Mouse (Mus musculus) erythroblast, embryonic 14.5 days (primary cell): ENCODE results near the gene Pla1a. TPM values are rescaled to one million over a fixed set of nuclear protein-coding genes. Genes with fewer than 3 reads are reported as not detected.
A peak's percentile ranks its signal among the peaks of the same experiment; 100 is the strongest.
"Not testable (repeated sequence)": the region's sequence is repeated elsewhere in the genome, so short reads cannot be mapped to it uniquely, and the experiment has no call there.

Source experiments
- H3K27me3 ChIP-seq: 2 replicates; pipeline ENCODE4 v1.6.1; 2012; ENCODE audit warnings: inconsistent platforms; ENCODE audit not compliant: control insufficient read depth
- H3K36me3 ChIP-seq: 2 replicates; pipeline ENCODE4 v1.6.1; 2012; ENCODE audit warnings: mild to moderate bottlenecking, inconsistent platforms; ENCODE audit not compliant: control insufficient read depth
- H3K4me1 ChIP-seq: 2 replicates; pipeline ENCODE4 v1.6.1; 2012; ENCODE audit warnings: inconsistent platforms; ENCODE audit not compliant: control insufficient read depth
- H3K4me3 ChIP-seq: replicated peaks from 2 replicates; pipeline ENCODE3; 2012; ENCODE audit warnings: moderate library complexity, mild to moderate bottlenecking, inconsistent platforms
- H3K9me3 ChIP-seq: 2 replicates; pipeline ENCODE4 v1.6.1; 2012; ENCODE audit warnings: low read length, inconsistent platforms, mixed read lengths; ENCODE audit not compliant: control insufficient read depth
- GATA1 ChIP-seq: IDR thresholded peaks from 2 replicates; pipeline ENCODE4 v1.6.1; 2012; ENCODE audit warnings: low read length, inconsistent platforms, mixed read lengths
- TAL1 ChIP-seq: IDR thresholded peaks from 3 replicates; pipeline ENCODE4 v1.6.1; 2012; ENCODE audit warnings: low read length, inconsistent platforms, mixed read lengths
- polyA plus RNA-seq: library from polyadenylated mRNA; stranded (reverse); fragments of >175 nt; gene quantifications from 2 replicates; pipeline ENCODE4 v1.2.3, GENCODE M21; 2012

The Pla1a gene
- polyA plus RNA-seq, 1 experiment, result not detected

GRCm38 (mm10) chr16:38452442-38453202, 19.7 kb upstream of the Pla1a start, which contains the start of gene Adprh:
Adprh (minus strand) TSS chr16:38452703.
- H3K4me3 ChIP-seq, result peak within 1 kb of the TSS; percentile 84
- TF ChIP-seq TAL1 (no peak), GATA1 (no peak)

GRCm38 (mm10) chr16:38451421-38452205, 18.7 kb upstream of the Pla1a start:
- peaks cover 38% of the 10 kb centered on the region for H3K4me1 ChIP-seq
- no peaks in the 10 kb centered on the region for H3K27me3 ChIP-seq
- peak overlapping the region; percentile 84 for H3K4me3 ChIP-seq
- peaks cover 35% of the 10 kb centered on the region for H3K36me3 ChIP-seq
- H3K9me3 ChIP-seq, result no peaks in the 10 kb centered on the region
- TF ChIP-seq TAL1, result no peak
- no peak for TF ChIP-seq GATA1

More at GRCm38 (mm10) chr16:38452442-38453202, 19.7 kb upstream of the Pla1a start, which contains the start of gene Adprh:
- H3K4me1 ChIP-seq, result peaks cover 38% of the 10 kb centered on the region
- H3K9me3 ChIP-seq, result no peaks in the 10 kb centered on the region
- H3K36me3 ChIP-seq, result peaks cover 26% of the 10 kb centered on the region
- H3K27me3 ChIP-seq, result no peaks in the 10 kb centered on the region

- Histone ChIP-seq H3K4me1 (peaks cover 38% of the 10 kb centered on the region), H3K4me3 (no peak overlapping the region), H3K9me3 (no peaks in the 10 kb centered on the region), H3K36me3 (peaks cover 45% of the 10 kb centered on the region), H3K27me3 (no peaks in the 10 kb centered on the region)
- TF ChIP-seq TAL1, result no peak
- TF ChIP-seq GATA1, result no peak
Measured at GRCm38 (mm10) chr16:38450707-38451106, 17.8 kb upstream of the Pla1a start.

GRCm38 (mm10) chr16:38448458-38448857, 15.5 kb upstream of the Pla1a start:
- Histone ChIP-seq H3K27me3 (no peaks in the 10 kb centered on the region), H3K36me3 (peaks cover 66% of the 10 kb centered on the region), H3K4me1 (peaks cover 32% of the 10 kb centered on the region), H3K4me3 (no peak overlapping the region), H3K9me3 (no peaks in the 10 kb centered on the region)
- no peak for TF ChIP-seq GATA1
- no peak for TF ChIP-seq TAL1

- Histone ChIP-seq H3K4me3 (no peak overlapping the region), H3K9me3 (no peaks in the 10 kb centered on the region), H3K27me3 (no peaks in the 10 kb centered on the region), H3K4me1 (peaks cover 25% of the 10 kb centered on the region), H3K36me3 (peaks cover 73% of the 10 kb centered on the region)
- TF ChIP-seq GATA1 (no peak), TAL1 (no peak)
Measured at GRCm38 (mm10) chr16:38447366-38447765, 14.4 kb upstream of the Pla1a start.

- H3K27me3 ChIP-seq, H3K4me3 ChIP-seq, H3K9me3 ChIP-seq: not testable (repeated sequence)
- Histone ChIP-seq H3K4me1 (peaks cover 13% of the 10 kb centered on the region), H3K36me3 (peaks cover 73% of the 10 kb centered on the region)
Measured at GRCm38 (mm10) chr16:38446141-38446540, 13.2 kb upstream of the Pla1a start.

- no peak overlapping the region for H3K4me3 ChIP-seq
- H3K9me3 ChIP-seq, result no peaks in the 10 kb centered on the region
- peaks cover 10% of the 10 kb centered on the region for H3K4me1 ChIP-seq
- H3K27me3 ChIP-seq, result no peaks in the 10 kb centered on the region
- TF ChIP-seq TAL1, result no peak
- peaks cover 72% of the 10 kb centered on the region for H3K36me3 ChIP-seq
Measured at GRCm38 (mm10) chr16:38445576-38445975, 12.6 kb upstream of the Pla1a start.

- Histone ChIP-seq H3K9me3 (no peaks in the 10 kb centered on the region), H3K4me3 (no peak overlapping the region), H3K4me1 (peaks cover 6% of the 10 kb centered on the region), H3K36me3 (peaks cover 66% of the 10 kb centered on the region), H3K27me3 (no peaks in the 10 kb centered on the region)
- TF ChIP-seq TAL1 (no peak), GATA1 (no peak)
Measured at GRCm38 (mm10) chr16:38445046-38445445, 12.1 kb upstream of the Pla1a start.

- Histone ChIP-seq H3K4me3 (no peak overlapping the region), H3K4me1 (peaks cover 4% of the 10 kb centered on the region), H3K36me3 (peaks cover 59% of the 10 kb centered on the region), H3K9me3 (no peaks in the 10 kb centered on the region), H3K27me3 (no peaks in the 10 kb centered on the region)
- TF ChIP-seq GATA1, result no peak
- TF ChIP-seq TAL1, result no peak
Measured at GRCm38 (mm10) chr16:38443721-38444464, 10.9 kb upstream of the Pla1a start.
